Mouse (Mus musculus) telencephalon, adult 2 months (tissue): Measurements from ENCODE around the gene Zscan25.
"Not testable (repeated sequence)": the region's sequence is repeated elsewhere in the genome, so short reads cannot be mapped to it uniquely, and the experiment has no call there.

Experiments
- DNase-seq: peaks from one replicate; pipeline ENCODE4 v3.0.0-alpha.2; 2011; ENCODE audit warnings: low read depth, low spot score

Zscan25 gene

DNA sequence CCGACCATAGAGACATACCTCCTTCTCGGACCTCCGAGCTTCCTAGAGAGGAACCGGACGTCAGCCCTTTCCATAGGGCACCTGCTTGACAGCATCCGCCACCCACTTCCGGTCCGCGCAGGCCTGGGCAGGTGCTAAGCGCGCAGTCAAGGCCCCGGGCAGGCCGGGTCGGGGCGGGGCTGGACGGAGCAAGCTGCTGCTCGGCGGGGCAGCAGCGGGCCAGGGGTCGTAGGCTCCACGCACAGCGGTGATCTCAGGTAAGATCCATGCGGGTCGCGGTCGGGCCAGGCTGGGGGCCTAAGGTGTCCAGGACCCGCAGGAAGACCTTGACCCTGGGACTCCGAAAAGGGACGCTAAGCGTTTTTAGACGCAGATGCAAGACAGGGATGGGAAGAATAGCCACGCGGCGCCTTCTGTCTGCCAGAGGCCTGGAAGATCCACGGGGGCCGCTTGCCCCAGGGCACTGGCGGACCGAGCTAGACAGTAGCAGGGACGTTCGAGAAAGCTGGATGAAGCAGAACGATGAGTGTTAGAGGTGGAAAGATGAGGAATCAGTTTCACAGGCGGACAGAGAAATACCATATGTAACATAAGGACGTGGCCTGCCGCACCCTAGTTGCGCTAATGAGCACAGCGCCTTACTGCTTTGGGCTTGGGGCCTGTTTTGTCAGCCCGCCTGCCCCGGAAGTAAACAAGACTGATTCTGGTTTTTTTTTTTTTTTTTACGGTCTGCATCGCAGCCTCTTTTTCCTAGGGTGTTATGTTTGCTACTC is at the start of gene Zscan25:
Zscan25 (plus strand) TSS at position 130 of the 773 bp plus-strand sequence.
- peak; percentile 93 for DNase-seq

DNA sequence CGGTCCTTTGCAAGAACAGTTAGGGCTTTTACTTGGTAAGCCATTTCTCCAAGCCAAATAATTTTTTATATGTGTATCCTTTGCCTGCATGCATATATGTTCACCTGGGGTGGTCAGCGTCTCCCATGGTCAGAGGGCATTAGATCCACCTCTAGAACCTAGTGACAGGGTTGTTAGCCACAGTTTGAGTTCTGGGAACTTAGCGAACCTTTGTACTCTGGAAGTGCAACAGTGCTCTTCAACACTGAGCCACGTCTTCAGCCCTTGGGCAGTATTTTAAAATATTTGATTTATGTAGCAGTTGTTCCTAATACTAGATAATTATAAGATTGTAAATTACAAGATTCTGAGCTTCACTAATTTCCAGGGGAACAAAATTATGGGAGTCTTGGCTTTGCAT is 49.7 kb upstream of the Zscan25 start:
- no peak for DNase-seq

DNA sequence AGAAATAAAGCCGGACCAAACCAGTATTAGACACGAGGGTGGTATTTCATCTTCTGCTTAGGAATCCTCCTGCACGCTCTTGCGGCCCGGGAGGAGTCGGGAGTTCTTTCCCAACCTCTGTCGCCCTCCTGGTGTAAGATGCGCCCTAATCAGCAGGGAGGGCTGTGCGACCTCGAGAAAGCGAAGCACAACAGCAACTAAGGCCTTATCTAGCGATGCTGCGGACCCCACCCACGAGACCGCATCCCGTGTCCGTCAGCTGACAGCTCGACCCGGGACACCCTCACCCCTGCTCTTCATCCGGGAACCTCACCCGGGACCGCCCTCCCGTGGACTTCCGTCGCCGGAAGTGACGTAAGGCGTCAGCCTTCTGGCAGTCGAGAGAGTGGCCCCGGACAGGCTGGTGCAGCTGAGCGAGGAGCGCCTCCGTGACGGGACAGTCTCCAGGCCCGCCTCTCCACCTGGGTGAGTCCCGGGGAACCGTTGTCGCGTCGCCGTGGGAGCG is 48.9 kb upstream of the Zscan25 start, which contains the start of gene Zfp655:
Zfp655 (plus strand) TSS at position 349 of the 505 bp plus-strand sequence.
- DNase-seq = peak; percentile 96

DNA sequence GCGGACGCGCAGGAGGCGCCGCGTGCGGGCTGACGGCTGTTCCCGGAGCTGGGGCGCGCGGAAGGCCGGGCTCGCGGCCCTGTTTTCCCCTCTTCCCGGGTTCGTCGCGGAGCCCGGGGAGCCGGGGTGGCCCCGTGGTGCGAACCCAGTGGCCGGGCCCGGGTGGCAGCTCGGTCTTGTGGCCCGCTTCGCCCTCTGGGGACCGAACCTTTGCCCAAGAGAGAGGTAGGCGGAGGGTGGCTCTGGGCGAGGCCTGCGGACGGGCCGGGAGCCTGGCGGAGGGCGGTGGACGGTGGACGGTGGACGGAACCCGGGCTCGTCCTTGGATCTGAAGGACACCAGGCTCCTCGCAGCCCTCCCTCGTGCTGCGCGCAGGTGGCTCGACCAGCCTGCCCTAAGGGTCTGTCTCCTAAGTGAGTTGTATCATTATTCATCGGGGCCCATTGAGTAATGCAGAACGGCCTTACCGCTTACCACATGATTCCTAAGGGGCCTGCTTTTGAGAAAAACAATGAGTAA is 48.3 kb upstream of the Zscan25 start:
- no peak for DNase-seq

DNA sequence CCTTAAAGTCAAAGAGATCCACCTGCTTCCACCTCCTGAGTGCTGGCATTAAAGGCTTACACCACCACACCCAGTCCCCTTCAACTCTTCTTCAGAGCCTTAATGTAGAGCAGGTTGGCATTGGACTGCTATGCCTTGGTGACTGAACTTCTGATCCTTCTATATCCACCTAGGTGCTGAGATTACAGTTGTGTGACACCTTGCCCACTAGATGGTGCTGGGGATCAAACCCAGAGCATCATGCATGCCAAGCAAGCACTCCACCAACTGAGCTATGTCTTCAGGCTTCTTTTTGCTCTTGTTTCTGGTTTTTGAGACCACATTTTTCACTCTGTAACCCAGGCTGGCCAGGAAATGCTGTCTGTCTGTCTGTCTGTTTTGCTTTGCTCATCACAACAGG is 45.7 kb upstream of the Zscan25 start:
- DNase-seq = no peak

DNA sequence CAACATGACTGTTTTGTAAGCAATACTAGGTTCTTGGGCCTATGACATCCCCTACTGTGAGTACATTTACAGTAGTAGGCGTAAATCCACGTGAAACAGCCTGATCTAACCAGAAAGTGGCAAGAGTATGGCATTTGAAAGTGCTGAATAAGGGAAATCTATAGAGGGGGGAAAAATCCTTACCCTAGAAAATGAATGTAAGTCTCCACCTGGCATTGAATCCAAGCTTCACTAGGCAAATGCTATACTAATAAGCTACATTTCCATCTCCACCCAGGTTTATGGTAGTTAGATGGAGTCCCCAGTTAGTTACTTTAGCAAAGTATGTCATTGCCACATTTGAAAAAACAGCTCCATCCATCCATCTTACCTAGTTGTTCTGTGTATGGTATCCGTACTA is 30.8 kb upstream of the Zscan25 start:
- no peak for DNase-seq

DNA sequence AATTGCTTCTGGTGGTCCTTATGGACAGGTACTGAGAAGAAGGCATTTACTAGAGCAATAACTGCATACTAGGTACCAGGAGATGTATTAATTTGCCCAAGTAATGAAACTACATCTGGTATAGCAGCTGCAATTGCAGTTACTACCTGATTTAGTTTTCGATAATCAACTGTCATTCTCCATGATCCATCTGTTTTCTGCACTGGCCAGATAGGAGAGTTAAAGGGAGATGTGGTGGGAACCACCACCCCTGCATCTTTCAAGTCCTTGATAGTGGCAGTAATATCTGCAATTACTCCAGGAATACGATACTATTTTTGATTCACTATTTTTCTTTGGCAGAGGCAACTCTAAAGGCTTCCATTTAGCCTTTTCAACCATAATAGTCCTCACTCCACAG is 6.7 kb upstream of the Zscan25 start:
- not testable (repeated sequence) for DNase-seq

DNA sequence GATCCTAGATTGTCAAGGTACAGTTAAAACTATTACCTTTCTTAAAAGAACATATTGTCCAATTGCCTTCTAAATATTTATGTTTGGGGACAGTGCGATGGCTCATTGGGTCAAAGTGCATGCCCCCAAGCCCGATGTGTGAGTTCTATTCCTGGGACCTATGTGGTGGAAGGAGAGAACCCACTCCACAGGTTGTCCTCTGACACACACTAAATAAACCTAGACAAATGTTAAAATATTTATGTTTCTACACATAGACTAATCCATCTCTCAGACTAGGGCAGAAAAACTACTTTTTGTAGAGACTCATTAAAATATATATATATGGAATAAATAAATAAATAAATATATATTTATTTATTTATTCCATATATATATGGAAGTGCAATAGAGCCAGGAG is 352 bp upstream of the Zscan25 start:
- no peak for DNase-seq

DNA sequence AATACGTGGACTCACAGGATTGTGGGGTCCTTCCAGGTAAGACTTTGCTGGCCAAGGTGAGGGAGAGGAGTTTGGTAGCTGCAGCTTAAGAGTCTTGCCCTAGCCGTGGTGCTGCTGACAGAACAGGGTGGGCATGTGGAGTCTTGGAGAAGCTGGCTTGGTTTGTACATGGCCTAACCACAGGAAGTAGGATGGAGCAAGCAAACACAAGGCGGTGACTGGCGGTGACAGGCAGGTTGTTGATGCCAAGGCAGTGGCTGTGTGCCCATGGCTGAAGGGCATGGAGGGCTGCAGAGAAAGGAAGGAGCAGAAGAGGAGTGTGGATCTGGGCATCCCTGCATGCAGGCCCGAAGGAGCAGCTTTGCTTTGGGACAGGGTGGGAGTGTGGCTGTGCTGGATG is 8.1 kb downstream of the Zscan25 start:
- no peak for DNase-seq

DNA sequence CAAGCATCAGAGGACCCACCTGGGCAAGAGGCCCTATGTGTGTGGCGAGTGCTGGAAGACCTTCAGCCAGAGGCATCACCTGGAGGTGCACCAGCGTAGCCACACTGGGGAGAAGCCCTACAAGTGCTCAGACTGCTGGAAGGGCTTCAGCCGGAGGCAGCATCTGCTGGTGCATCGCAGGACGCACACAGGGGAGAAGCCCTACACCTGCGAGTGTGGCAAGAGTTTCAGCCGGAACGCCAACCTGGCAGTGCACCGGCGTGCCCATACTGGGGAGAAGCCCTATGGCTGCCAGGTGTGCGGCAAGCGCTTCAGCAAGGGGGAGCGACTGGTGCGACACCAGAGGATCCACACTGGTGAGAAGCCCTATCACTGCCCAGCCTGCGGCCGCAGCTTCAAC is 10.4 kb downstream of the Zscan25 start:
- DNase-seq = no peak

DNA sequence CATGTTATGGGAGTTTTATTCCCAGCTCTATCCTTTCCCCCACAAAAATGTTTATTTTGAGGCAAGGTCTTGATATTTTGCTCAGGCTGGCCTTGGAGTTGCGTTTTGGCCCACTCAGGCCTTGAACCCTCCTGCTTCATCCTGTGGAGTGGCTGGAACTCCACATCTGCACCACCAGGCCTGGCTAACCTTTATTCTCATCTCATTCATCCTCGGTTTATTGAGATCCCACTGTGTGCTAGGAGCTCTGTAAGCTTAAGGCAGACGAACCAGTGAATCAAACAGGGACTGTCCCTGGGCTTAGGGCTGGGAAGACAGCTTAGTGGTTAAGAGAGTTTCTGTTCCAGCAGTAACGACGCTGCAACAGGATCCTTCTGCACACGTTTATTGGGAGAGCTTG is 12.1 kb downstream of the Zscan25 start:
- no peak for DNase-seq

DNA sequence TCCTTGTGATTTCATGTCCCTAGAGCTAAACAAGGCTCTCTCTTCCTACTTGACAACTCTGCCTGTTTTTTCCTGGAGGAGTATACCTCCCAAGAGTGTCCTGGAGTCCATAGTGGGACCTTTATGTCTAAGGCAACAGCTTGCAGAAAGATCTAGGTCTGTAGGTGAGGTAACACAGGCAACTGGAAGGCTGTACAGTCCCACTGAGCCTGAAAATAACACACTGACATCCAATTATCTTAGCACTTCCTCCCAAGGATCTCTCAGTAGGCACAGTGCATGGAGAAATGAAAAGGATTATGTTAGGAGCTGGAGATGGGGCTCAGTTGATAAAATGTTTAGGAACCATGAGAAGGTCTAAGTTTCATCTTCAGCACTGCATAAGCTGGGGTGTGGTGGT is 20.2 kb downstream of the Zscan25 start:
- no peak for DNase-seq

DNA sequence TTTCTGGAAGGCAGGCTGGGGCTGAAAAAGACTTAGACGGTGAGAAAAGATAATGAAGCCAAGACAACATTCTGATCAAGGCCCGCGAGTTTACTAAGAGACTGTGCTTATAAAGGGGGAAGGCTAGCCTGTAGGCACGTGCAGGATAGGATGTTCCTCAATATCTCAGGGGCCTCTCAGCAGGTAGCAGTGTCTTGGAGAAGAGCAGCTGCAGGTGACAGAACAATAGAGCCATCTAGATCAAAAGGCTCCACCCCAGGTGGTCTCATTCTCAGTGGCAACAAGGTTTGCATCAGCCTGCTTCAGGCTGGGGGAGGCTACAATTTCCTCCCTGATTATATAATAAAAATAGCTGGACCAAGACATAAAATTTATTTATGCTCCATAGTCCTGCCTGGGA is 21.5 kb downstream of the Zscan25 start:
- not testable (repeated sequence) for DNase-seq

DNA sequence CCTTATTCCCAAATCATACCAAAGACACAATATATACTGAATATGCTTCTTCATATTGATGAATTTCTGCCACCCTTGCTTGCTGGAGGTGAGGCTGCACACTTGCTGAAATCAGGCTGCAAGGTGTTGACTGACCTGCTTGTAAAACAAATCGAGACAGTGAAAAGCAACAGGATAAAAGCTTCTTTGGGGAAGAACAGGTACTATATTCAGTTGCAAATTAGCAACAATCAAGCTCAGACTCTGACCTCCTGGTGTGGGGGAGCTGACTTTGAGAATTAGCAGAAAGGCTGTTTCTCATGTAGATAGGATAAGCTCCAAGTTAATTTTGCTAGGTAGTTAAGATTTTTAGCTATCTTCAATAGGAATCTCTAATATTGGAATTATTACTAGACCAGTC is 22.1 kb downstream of the Zscan25 start:
- DNase-seq = no peak

DNA sequence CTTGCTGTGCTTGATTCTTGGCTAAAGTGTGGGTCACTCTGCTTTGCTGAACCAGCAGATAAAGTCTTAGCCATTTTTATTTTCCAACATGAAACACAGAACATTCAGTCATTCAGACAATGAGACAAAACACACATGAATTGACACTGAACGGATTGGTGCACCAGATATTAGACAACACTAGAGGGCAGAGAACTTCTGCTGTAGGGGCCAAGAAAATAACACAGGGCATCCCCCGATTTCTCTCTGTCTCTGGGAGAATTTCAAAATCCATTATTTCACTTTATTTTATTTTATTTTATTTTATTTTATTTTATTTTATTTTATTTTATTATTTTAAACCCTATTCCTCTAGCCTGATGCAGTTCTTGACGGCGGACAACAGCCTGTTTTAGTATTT is 26.7 kb downstream of the Zscan25 start:
- DNase-seq = not testable (repeated sequence)

DNA sequence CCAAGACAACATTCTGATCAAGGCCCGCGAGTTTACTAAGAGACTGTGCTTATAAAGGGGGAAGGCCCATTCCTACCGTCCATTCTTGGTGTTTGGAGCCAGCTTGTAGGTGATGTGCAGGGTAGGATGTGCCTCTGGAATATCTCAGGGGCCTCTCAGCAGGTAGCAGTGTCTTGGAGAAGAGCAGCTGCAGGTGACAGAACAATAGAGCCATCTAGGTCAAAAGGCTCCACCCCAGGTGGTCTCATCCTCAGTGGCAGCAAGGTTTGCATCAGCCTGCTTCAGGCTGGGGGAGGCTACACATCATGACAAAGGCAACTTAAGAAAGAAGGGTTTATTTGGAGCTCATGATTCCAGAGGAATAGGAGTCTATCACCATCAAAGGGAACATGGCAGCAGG is 27.5 kb downstream of the Zscan25 start:
- not testable (repeated sequence) for DNase-seq

DNA sequence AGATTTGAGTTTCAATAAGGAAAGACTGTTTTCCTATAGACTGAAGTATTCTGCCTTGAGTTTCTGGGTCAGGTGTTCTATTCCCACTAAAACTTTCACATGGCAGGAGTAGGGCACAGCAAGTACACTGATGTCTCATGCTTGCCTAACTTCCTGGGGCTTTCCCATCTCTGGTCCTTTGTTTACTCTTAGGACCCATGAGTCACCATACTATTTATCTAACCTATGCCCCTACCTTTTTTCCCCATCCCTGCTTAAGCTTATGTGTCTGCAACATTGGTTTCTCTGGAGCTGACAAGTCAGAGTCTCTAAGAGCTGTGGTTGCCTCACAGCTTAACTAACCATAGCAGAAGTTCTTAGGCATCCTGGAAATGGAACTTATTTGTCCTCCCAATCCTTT is 33.5 kb downstream of the Zscan25 start:
- no peak for DNase-seq

DNA sequence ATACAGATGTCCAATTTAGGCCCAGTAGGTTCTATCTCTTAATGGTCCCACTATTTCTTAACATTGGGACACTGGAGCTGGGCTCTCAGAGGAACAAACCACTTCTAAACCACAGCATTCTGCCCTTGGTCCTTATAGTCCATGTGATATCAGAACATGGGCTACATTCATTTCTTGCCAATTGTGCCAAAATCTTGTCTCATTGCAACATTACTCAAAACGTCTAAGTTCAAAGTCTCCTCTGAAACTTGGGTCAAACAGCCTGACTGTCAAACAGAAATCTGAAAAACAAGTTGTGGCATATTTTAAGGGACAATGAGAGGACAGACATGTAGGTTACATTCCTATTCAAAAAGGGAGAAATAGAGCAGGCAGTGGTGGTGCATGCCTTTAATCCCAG is 36.8 kb downstream of the Zscan25 start:
- DNase-seq = no peak

DNA sequence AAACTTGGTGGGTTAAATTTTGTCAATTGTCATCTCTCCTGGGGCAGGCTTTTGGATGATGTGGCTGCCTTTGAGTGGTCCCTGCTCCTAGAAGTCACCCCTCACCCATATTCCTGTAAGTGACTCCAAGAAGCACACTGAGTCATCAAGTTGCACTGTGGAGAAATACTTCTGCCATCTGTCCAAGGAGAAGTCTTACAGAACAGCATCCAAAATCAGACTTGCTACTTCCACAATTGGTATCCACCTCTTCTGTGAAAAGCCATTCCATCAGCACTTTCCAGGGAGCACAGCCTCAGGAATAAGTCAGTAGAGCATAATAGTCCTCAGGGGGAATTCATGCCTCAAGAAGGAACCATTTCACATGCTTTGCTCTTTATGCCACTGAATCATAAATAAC is 58.5 kb downstream of the Zscan25 start:
- peak; percentile 27 for DNase-seq
